Mouse (Mus musculus): Measurements from ENCODE around the gene St6galnac3. TPM values are rescaled to one million over a fixed set of nuclear protein-coding genes. Genes with fewer than 3 reads are reported as not detected.
A peak's percentile ranks its signal among the peaks of the same experiment; 100 is the strongest.

The St6galnac3 gene
- polyA plus RNA-seq, 1 experiment from 2014 or later, result 23.5 TPM

- Histone ChIP-seq H3K27me3 (replicated peaks) (no peaks in the 10 kb centered on the region), H3K27ac (replicated peaks) (no peak overlapping the region), H3K9ac (replicated peaks) (no peak overlapping the region), H3K4me3 (replicated peaks) (no peak overlapping the region), H3K9me3 (replicated peaks) (no peaks in the 10 kb centered on the region), H3K4me2 (no peak overlapping the region), H3K36me3 (no peaks in the 10 kb centered on the region), H3K4me1 (peaks cover 10% of the 10 kb centered on the region)
- WGBS, result 58% methylated on average over 5 of the region's 5 CpGs
- no peak for ATAC-seq (ENCODE audit: low FRiP score)
Measured at GRCm38 (mm10) chr3:153641805-153642204, 83.2 kb downstream of the St6galnac3 start.

GRCm38 (mm10) chr3:153637336-153637735, 87.6 kb downstream of the St6galnac3 start:
- Histone ChIP-seq H3K9me3 (replicated peaks) (no peaks in the 10 kb centered on the region), H3K27me3 (replicated peaks) (no peaks in the 10 kb centered on the region), H3K27ac (replicated peaks) (no peak overlapping the region), H3K4me1 (peaks cover 12% of the 10 kb centered on the region), H3K4me2 (no peak overlapping the region), H3K4me3 (replicated peaks) (no peak overlapping the region), H3K36me3 (no peaks in the 10 kb centered on the region), H3K9ac (replicated peaks) (no peak overlapping the region)
- no CpG with 5 or more reads among the region's 1 CpGs for WGBS
- no peak for ATAC-seq (ENCODE audit: low FRiP score)

GRCm38 (mm10) chr3:153636804-153637153, 88.2 kb downstream of the St6galnac3 start:
- Histone ChIP-seq H3K27ac (replicated peaks) (no peak overlapping the region; the same call in 1 of the 2 replicates), H3K27me3 (replicated peaks) (no peaks in the 10 kb centered on the region), H3K9ac (replicated peaks) (no peak overlapping the region), H3K4me3 (replicated peaks) (no peak overlapping the region), H3K4me2 (no peak overlapping the region), H3K4me1 (peaks cover 12% of the 10 kb centered on the region), H3K9me3 (replicated peaks) (no peaks in the 10 kb centered on the region), H3K36me3 (no peaks in the 10 kb centered on the region)
- ATAC-seq (ENCODE audit: low FRiP score), result no peak
- WGBS, result 81% methylated on average over 7 of the region's 7 CpGs

- H3K9me3 ChIP-seq (replicated peaks), result no peaks in the 10 kb centered on the region
- peaks cover 12% of the 10 kb centered on the region for H3K4me1 ChIP-seq
- peak overlapping the region; percentile 11; the same call in 1 of the 2 replicates for H3K27ac ChIP-seq (replicated peaks)
- H3K4me2 ChIP-seq, result no peak overlapping the region
- 73% methylated on average over 2 of the region's 2 CpGs for WGBS
- no peak overlapping the region for H3K4me3 ChIP-seq (replicated peaks)
- no peaks in the 10 kb centered on the region for H3K27me3 ChIP-seq (replicated peaks)
- ATAC-seq (ENCODE audit: low FRiP score), result no peak
- H3K9ac ChIP-seq (replicated peaks), result no peak overlapping the region
- no peaks in the 10 kb centered on the region for H3K36me3 ChIP-seq
Measured at GRCm38 (mm10) chr3:153636094-153636803, 88.7 kb downstream of the St6galnac3 start.

GRCm38 (mm10) chr3:153631988-153632672, 92.8 kb downstream of the St6galnac3 start:
- no peak overlapping the region for H3K9ac ChIP-seq (replicated peaks)
- ATAC-seq (ENCODE audit: low FRiP score), result no peak
- H3K36me3 ChIP-seq, result no peaks in the 10 kb centered on the region
- H3K4me2 ChIP-seq, result no peak overlapping the region
- no peak overlapping the region for H3K27ac ChIP-seq (replicated peaks)
- no peaks in the 10 kb centered on the region for H3K9me3 ChIP-seq (replicated peaks)
- peaks cover 18% of the 10 kb centered on the region for H3K4me1 ChIP-seq
- H3K4me3 ChIP-seq (replicated peaks), result no peak overlapping the region
- 86% methylated on average over 10 of the region's 10 CpGs for WGBS
- no peaks in the 10 kb centered on the region for H3K27me3 ChIP-seq (replicated peaks)

DNA sequence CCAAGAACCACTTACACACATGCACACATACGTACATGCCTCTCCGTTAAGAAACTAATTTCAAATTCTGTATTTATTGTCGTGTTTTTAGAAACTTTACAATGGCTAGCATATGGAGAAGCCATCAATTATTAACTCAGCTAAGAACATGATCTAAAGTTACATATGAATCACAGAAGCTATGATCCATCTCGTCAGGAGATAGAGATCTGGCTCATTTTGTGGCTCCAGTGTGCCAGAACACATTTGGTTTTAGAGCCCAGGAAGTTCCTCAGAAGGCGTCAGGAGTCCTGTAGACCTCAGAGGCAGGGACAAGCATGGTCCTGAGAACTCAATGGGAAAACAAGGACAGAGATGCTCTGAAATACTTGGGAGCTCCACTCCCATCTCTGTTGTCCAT, 98.7 kb downstream of the St6galnac3 start:
- peaks cover 8% of the 10 kb centered on the region; the same call in 1 of the 2 replicates for H3K4me1 ChIP-seq
- H3K9ac ChIP-seq (replicated peaks), result no peak overlapping the region
- H3K27ac ChIP-seq (replicated peaks), result no peak overlapping the region
- H3K4me2 ChIP-seq, result no peak overlapping the region
- H3K4me3 ChIP-seq (replicated peaks), result no peak overlapping the region
- no peak for ATAC-seq (ENCODE audit: low FRiP score)
- WGBS, result 84% methylated on average over 5 of the region's 5 CpGs
- H3K36me3 ChIP-seq, result no peaks in the 10 kb centered on the region
- H3K27me3 ChIP-seq (replicated peaks), result no peaks in the 10 kb centered on the region
- no peaks in the 10 kb centered on the region for H3K9me3 ChIP-seq (replicated peaks)

- ATAC-seq (ENCODE audit: low FRiP score), result no peak
- peaks cover 8% of the 10 kb centered on the region for H3K4me1 ChIP-seq
- WGBS, result 95% methylated on average over 7 of the region's 7 CpGs
- no peak overlapping the region for H3K4me2 ChIP-seq
- no peak overlapping the region for H3K9ac ChIP-seq (replicated peaks)
- H3K36me3 ChIP-seq, result no peaks in the 10 kb centered on the region
- no peak overlapping the region for H3K4me3 ChIP-seq (replicated peaks)
- no peaks in the 10 kb centered on the region for H3K27me3 ChIP-seq (replicated peaks)
- no peaks in the 10 kb centered on the region for H3K9me3 ChIP-seq (replicated peaks)
- H3K27ac ChIP-seq (replicated peaks), result no peak overlapping the region
Measured at GRCm38 (mm10) chr3:153618976-153619375, 106.0 kb downstream of the St6galnac3 start.

DNA sequence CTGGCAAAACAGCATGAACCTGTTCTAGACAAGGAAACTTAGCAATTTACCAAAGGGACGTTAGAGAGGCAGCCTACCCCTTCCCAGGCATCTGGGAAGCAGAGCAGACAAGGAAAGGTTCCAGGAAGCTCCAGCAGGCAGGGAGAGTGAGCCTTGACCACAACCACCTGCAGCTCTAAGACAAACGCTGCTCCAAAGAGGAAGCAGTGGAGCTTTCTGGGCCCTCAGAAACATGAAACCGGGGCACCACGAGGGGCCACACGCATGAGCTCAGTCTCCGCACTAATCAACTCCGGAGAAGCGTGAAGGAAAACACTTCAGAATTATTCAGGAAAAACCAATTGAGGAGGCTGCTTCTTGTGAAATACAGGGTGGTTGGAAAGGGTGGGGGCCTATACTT, 108.1 kb downstream of the St6galnac3 start:
- Histone ChIP-seq H3K9me3 (replicated peaks) (no peaks in the 10 kb centered on the region), H3K4me1 (peaks cover 8% of the 10 kb centered on the region), H3K27ac (replicated peaks) (no peak overlapping the region), H3K36me3 (no peaks in the 10 kb centered on the region), H3K27me3 (replicated peaks) (no peaks in the 10 kb centered on the region), H3K4me2 (no peak overlapping the region), H3K4me3 (replicated peaks) (no peak overlapping the region), H3K9ac (replicated peaks) (no peak overlapping the region)
- 57% methylated on average over 8 of the region's 8 CpGs for WGBS
- ATAC-seq (ENCODE audit: low FRiP score), result no peak

- no peak overlapping the region for H3K4me2 ChIP-seq
- WGBS, result 53% methylated on average over 13 of the region's 13 CpGs
- no peak overlapping the region for H3K4me3 ChIP-seq (replicated peaks)
- H3K36me3 ChIP-seq, result no peaks in the 10 kb centered on the region
- peak overlapping the region; percentile 34; the same call in 1 of the 2 replicates for H3K27ac ChIP-seq (replicated peaks)
- peaks cover 21% of the 10 kb centered on the region for H3K4me1 ChIP-seq
- ATAC-seq (ENCODE audit: low FRiP score), result no peak
- no peaks in the 10 kb centered on the region for H3K9me3 ChIP-seq (replicated peaks)
- no peaks in the 10 kb centered on the region for H3K27me3 ChIP-seq (replicated peaks)
- H3K9ac ChIP-seq (replicated peaks), result no peak overlapping the region
Measured at GRCm38 (mm10) chr3:153610239-153610638, 114.7 kb downstream of the St6galnac3 start.

GRCm38 (mm10) chr3:153606331-153606730, 118.6 kb downstream of the St6galnac3 start:
- WGBS, result 46% methylated on average over 3 of the region's 3 CpGs
- ATAC-seq (ENCODE audit: low FRiP score), result no peak
- H3K9ac ChIP-seq (replicated peaks), result no peak overlapping the region
- no peaks in the 10 kb centered on the region for H3K9me3 ChIP-seq (replicated peaks)
- no peaks in the 10 kb centered on the region for H3K36me3 ChIP-seq
- H3K4me2 ChIP-seq, result no peak overlapping the region
- no peaks in the 10 kb centered on the region for H3K27me3 ChIP-seq (replicated peaks)
- peak overlapping the region; percentile 69; the same call in 1 of the 2 replicates for H3K27ac ChIP-seq (replicated peaks)
- peaks cover 24% of the 10 kb centered on the region for H3K4me1 ChIP-seq
- no peak overlapping the region for H3K4me3 ChIP-seq (replicated peaks)

- Histone ChIP-seq H3K27ac (replicated peaks) (peak overlapping the region; percentile 69), H3K27me3 (replicated peaks) (no peaks in the 10 kb centered on the region), H3K36me3 (no peaks in the 10 kb centered on the region), H3K4me3 (replicated peaks) (no peak overlapping the region), H3K9ac (replicated peaks) (no peak overlapping the region; the same call in 1 of the 2 replicates), H3K4me2 (peak overlapping the region; percentile 42), H3K4me1 (peaks cover 21% of the 10 kb centered on the region), H3K9me3 (replicated peaks) (no peaks in the 10 kb centered on the region)
- 12% methylated on average over 11 of the region's 11 CpGs for WGBS
- ATAC-seq (ENCODE audit: low FRiP score), result no peak
Measured at GRCm38 (mm10) chr3:153605767-153606098, 119.2 kb downstream of the St6galnac3 start.

DNA sequence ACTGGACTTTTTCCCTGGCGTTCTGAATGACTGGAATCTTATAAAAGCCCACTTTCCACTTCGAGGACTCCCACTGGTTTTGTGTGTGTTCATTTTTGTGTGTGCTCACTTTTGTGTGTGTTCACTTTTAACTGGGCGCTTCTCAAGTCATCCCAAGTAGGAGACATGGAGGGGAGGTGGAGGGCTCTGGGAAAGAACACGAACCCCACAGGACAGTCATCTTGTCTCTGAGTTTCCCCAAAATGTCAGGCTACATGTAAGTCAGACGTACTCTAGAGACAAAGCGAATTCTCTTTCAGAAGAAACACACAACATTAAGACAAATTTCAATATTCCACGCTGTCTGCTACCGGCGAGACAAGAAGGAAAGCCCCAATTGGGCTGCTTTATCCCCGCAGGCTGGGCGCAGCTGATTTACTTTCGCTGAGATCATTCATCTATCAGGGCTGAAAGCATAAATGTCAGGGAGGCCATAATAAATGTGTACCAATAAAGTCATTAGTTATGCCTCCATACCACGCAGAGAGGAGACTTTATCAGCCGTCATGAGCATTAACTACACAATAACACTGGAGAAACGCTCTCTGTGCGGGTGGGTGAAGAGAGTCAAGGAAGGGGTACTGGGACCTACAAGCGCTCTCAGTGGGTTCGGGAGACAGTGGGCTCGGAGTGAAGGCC, 119.7 kb downstream of the St6galnac3 start:
- H3K36me3 ChIP-seq, result no peaks in the 10 kb centered on the region
- H3K9me3 ChIP-seq (replicated peaks), result no peaks in the 10 kb centered on the region
- no peak overlapping the region for H3K4me3 ChIP-seq (replicated peaks)
- peaks cover 19% of the 10 kb centered on the region for H3K4me1 ChIP-seq
- H3K27ac ChIP-seq (replicated peaks), result peak overlapping the region; percentile 69
- no peaks in the 10 kb centered on the region for H3K27me3 ChIP-seq (replicated peaks)
- H3K9ac ChIP-seq (replicated peaks), result no peak overlapping the region
- ATAC-seq (ENCODE audit: low FRiP score), result peak; percentile 58
- H3K4me2 ChIP-seq, result peak overlapping the region; percentile 42
- WGBS, result 22% methylated on average over 19 of the region's 19 CpGs

Data from neural tube, embryonic 15.5 days (tissue).